ENCODE assay signal across 28 mouse cellular contexts in the genomic region with DNA sequence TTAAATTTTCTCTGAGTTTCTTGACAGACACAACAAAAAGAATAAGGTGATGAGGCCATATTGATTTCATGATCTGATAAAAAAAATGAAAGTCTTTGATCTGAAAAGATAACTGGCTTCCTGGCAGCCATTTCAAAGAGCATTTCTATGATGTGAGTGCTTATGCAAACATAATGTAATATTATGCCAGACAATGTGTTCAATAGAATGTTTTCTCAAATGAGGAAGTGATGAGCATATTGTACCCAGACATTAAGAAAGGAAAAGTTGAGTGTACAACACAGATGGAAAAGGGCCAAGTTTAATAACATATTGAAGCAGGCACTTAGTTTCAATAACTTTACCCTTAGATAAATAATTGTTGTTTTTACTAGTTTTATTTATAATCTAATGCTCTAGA.
"Had no signal": no experiment of that assay in that cellular context is flagged by ENCODE, and none has a peak within 500 bp of the region (broad histone marks: within the 10 kb centered on the region; RNA-seq: fewer than 3 reads in every experiment).

No protein-coding gene starts in this region.

- H3K4me3 ChIP-seq: heart, adult 2 months; heart, embryonic 13.5 days; heart, embryonic 15.5 days; hindbrain, embryonic 13.5 days; hindbrain, embryonic 15.5 days; kidney, embryonic 15.5 days; limb, embryonic 13.5 days; limb, embryonic 15.5 days; liver, embryonic 12.5 days had no signal

- H3K9ac ChIP-seq: heart, embryonic 13.5 days; heart, embryonic 15.5 days; hindbrain, embryonic 13.5 days; hindbrain, embryonic 15.5 days; kidney, embryonic 15.5 days; limb, embryonic 13.5 days; limb, embryonic 15.5 days; liver, embryonic 12.5 days; liver, embryonic 14.5 days had no signal

- H3K36me3 ChIP-seq: heart, embryonic 13.5 days; heart, embryonic 15.5 days; hindbrain, embryonic 13.5 days; hindbrain, embryonic 15.5 days; kidney, embryonic 15.5 days; limb, embryonic 13.5 days; limb, embryonic 15.5 days; liver, embryonic 12.5 days had no signal

- ATAC-seq: hindbrain, postnatal 0 days; intestine, embryonic 16.5 days; liver, embryonic 12.5 days had no signal

- H3K9me3 ChIP-seq: heart, embryonic 13.5 days; heart, embryonic 15.5 days; hindbrain, embryonic 13.5 days; hindbrain, embryonic 15.5 days; kidney, embryonic 15.5 days; limb, embryonic 13.5 days; limb, embryonic 15.5 days; liver, embryonic 12.5 days had no signal

- DNase-seq: gastrocnemius, postnatal 14 days; gastrocnemius, postnatal 36 days; heart, adult 11 months; heart, adult 2 months; heart, postnatal 14 days; heart, postnatal 36 days; kidney, adult 11 months; kidney, adult 2 months; kidney, adult 9 months; kidney, postnatal 25 days; kidney, postnatal 4 days; layer of hippocampus, adult 9-11 months; layer of hippocampus, postnatal 36 days; left cerebral cortex, postnatal 4 days; lung, adult 18-20 months had no signal

- H3K27ac ChIP-seq: heart, adult 2 months; heart, embryonic 13.5 days; heart, embryonic 15.5 days; hindbrain, embryonic 13.5 days; hindbrain, embryonic 15.5 days; hindbrain, postnatal 0 days; kidney, embryonic 15.5 days; kidney, postnatal 0 days; limb, embryonic 13.5 days; limb, embryonic 15.5 days; liver, embryonic 12.5 days; liver, embryonic 14.5 days had no signal

- H3K4me2 ChIP-seq: heart, embryonic 11.5 days; heart, embryonic 13.5 days; heart, embryonic 15.5 days; hindbrain, embryonic 13.5 days; hindbrain, embryonic 15.5 days; kidney, embryonic 15.5 days; limb, embryonic 13.5 days; limb, embryonic 15.5 days; liver, embryonic 12.5 days had no signal

- H3K4me1 ChIP-seq: heart, embryonic 13.5 days; heart, embryonic 15.5 days; hindbrain, embryonic 13.5 days; hindbrain, embryonic 15.5 days; kidney, embryonic 15.5 days; limb, embryonic 13.5 days; limb, embryonic 15.5 days; liver, embryonic 12.5 days had no signal

- H3K27me3 ChIP-seq: heart, embryonic 13.5 days; heart, embryonic 15.5 days; hindbrain, embryonic 13.5 days; hindbrain, embryonic 15.5 days; kidney, embryonic 15.5 days; limb, embryonic 13.5 days; limb, embryonic 15.5 days; liver, embryonic 12.5 days had no signal
